Mouse (Mus musculus) megakaryocyte, embryonic 14.5 days (primary cell): Measurements from ENCODE around the gene Gm49366.
"Not testable (repeated sequence)": the region's sequence is repeated elsewhere in the genome, so short reads cannot be mapped to it uniquely, and the experiment has no call there.

ENCODE experiments used
- FLI1 ChIP-seq: IDR thresholded peaks from 2 replicates; pipeline ENCODE4 v1.6.1; 2012; ENCODE audit warnings: low read length, inconsistent platforms, mixed read lengths
- GATA1 ChIP-seq: IDR thresholded peaks from 3 replicates; pipeline ENCODE4 v1.6.1; 2012; ENCODE audit warnings: mixed read lengths, low read length, inconsistent platforms, borderline replicate concordance

DNA sequence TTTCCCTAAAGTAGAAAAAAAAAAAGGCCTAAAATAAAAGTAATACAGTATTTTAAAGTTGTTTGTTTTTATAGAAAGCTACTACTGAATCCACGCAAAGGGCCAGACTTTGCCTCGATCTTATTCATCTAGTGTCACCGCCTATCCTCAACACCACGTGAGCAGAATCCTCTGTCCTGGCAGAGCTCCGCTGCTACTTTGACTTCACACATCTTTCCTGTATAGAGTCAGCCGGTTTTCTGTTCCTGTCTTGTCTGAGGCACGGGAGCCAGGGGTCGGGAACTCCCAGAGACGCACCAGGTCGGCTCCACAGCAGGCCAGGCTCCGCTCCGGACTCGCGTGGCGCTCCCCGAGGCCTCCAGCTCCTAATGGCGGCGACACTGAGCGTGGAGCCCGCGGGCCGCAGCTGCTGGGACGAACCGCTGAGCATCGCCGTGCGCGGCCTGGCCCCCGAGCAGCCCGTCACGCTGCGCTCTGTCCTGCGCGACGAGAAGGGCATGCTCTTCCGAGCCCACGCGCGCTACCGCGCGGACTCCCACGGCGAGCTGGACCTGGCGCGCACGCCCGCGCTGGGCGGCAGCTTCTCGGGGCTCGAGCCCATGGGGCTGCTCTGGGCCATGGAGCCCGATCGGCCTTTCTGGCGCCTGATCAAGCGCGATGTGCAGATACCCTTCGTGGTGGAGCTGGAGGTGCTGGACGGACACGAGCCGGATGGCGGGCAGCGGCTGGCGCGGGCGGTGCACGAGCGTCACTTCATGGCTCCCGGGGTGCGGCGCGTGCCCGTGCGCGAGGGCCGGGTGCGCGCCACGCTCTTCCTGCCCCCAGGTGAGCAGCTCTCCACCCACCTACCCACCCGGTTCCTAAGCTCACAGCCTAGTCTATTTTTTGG, 62.1 kb downstream of the Gm49366 start, which contains the start of gene Acot6:
- TF ChIP-seq GATA1, FLI1: not testable (repeated sequence)
